Mouse (Mus musculus): ENCODE measurements around the gene Rec114. TPM values are rescaled to one million over a fixed set of nuclear protein-coding genes. Genes with fewer than 3 reads are reported as not detected.

Gene Rec114
- polyA plus RNA-seq, 1 experiment from 2014 or later = 1.3 TPM

DNA sequence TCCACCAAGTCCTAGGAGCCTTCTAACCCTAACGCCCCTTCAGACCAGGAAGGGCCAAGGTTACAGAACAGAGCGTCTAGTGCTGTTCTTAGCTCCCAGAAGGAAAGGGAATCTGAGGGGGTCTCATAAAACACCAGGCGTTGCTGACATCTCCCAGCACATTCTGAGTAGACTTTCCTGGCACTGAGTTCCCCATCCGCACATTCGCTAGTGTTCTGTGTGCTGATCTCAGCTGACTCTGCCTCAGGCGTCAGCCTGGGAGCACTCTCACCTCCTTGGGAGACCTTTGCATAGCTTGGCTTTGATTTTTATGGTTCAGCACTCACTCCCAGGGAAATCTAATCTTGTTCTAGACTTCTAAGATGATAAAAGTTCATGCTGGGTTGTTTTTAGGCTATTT, 68.4 kb downstream of the Rec114 start:
- H3K27me3 ChIP-seq = no peaks in the 10 kb centered on the region
- no peak overlapping the region for H3K27ac ChIP-seq
- H3K4me1 ChIP-seq (replicated peaks) = no peaks in the 10 kb centered on the region
- no peaks in the 10 kb centered on the region for H3K36me3 ChIP-seq
- no peak overlapping the region for H3K9ac ChIP-seq (replicated peaks)
- H3K9me3 ChIP-seq = no peaks in the 10 kb centered on the region; the same call in 1 of the 2 replicates
- ATAC-seq = no peak
- no peak overlapping the region for H3K4me3 ChIP-seq (replicated peaks)
- 79% methylated on average over 6 of the region's 6 CpGs for WGBS
- H3K4me2 ChIP-seq (replicated peaks) = no peak overlapping the region

DNA sequence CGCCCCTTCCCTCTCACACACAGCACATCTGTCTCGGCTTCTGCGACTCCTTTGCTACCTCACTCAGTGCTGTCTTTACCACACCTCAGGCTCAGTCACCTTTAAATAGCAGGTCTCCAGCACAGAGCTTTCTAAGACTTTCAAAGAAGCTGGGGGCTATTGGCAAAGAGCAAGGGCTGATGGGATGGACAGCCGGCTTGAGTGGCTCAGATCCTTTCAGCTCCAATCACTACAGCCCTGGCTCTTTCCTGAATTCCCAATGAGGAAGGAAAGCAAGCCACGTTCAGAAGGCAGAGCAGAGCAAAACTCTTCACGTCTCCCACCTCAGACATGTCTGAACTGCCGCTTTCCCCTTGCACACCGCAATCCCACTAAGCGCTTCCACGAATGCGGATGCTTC, 69.0 kb downstream of the Rec114 start:
- 72% methylated on average over 11 of the region's 11 CpGs for WGBS
- H3K4me3 ChIP-seq (replicated peaks) = no peak overlapping the region
- H3K36me3 ChIP-seq = no peaks in the 10 kb centered on the region

GRCm38 (mm10) chr9:58672474-58672873, 71.3 kb downstream of the Rec114 start:
- H3K4me2 ChIP-seq (replicated peaks) = no peak overlapping the region
- H3K27me3 ChIP-seq = no peaks in the 10 kb centered on the region
- no peak for ATAC-seq
- no peaks in the 10 kb centered on the region for H3K4me1 ChIP-seq (replicated peaks)
- H3K9ac ChIP-seq (replicated peaks) = no peak overlapping the region
- no peaks in the 10 kb centered on the region for H3K9me3 ChIP-seq
- no peaks in the 10 kb centered on the region for H3K36me3 ChIP-seq
- no peak overlapping the region for H3K27ac ChIP-seq
- 62% methylated on average over 4 of the region's 4 CpGs for WGBS
- no peak overlapping the region for H3K4me3 ChIP-seq (replicated peaks)

More for the DNA sequence above, 69.0 kb downstream of the Rec114 start:
- no peak overlapping the region for H3K4me2 ChIP-seq (replicated peaks)
- H3K9ac ChIP-seq (replicated peaks) = no peak overlapping the region
- no peak overlapping the region for H3K27ac ChIP-seq
- no peaks in the 10 kb centered on the region; the same call in 1 of the 2 replicates for H3K9me3 ChIP-seq
- no peaks in the 10 kb centered on the region for H3K4me1 ChIP-seq (replicated peaks)
- no peak for ATAC-seq
- H3K27me3 ChIP-seq = no peaks in the 10 kb centered on the region

GRCm38 (mm10) chr9:58669819-58670218, 73.9 kb downstream of the Rec114 start:
- Histone ChIP-seq H3K4me1 (replicated peaks) (no peaks in the 10 kb centered on the region), H3K9me3 (no peaks in the 10 kb centered on the region), H3K36me3 (peaks cover 2% of the 10 kb centered on the region; the same call in 1 of the 2 replicates), H3K27ac (no peak overlapping the region), H3K27me3 (no peaks in the 10 kb centered on the region), H3K9ac (replicated peaks) (no peak overlapping the region), H3K4me3 (replicated peaks) (no peak overlapping the region), H3K4me2 (replicated peaks) (no peak overlapping the region)
- WGBS = 94% methylated on average over 6 of the region's 6 CpGs
- no peak for ATAC-seq

DNA sequence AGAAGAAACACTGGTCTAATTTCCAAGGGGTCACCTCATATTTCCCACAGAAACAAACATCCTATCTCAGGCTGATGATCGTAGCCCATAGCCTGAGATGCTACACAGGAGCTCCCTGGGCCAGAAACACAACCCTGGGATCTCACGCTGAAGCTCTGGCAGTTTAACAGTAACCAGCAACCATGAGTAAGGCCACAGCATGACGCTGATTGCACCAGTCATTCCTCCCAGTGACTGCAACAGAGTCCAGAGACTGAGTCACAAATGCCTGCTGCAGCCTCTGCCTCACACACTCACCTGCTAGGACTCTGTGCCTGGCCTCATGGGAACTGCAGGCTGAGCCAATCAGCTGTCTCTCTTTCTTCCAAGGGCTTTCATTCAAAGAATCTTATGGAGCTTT, 74.7 kb downstream of the Rec114 start:
- no peaks in the 10 kb centered on the region for H3K4me1 ChIP-seq (replicated peaks)
- no peaks in the 10 kb centered on the region for H3K9me3 ChIP-seq
- 69% methylated on average over 3 of the region's 3 CpGs for WGBS
- no peak overlapping the region for H3K27ac ChIP-seq
- no peak overlapping the region for H3K9ac ChIP-seq (replicated peaks)
- no peak overlapping the region for H3K4me3 ChIP-seq (replicated peaks)
- H3K4me2 ChIP-seq (replicated peaks) = no peak overlapping the region
- no peak for ATAC-seq
- peaks cover 2% of the 10 kb centered on the region; the same call in 1 of the 2 replicates for H3K36me3 ChIP-seq
- no peaks in the 10 kb centered on the region for H3K27me3 ChIP-seq

DNA sequence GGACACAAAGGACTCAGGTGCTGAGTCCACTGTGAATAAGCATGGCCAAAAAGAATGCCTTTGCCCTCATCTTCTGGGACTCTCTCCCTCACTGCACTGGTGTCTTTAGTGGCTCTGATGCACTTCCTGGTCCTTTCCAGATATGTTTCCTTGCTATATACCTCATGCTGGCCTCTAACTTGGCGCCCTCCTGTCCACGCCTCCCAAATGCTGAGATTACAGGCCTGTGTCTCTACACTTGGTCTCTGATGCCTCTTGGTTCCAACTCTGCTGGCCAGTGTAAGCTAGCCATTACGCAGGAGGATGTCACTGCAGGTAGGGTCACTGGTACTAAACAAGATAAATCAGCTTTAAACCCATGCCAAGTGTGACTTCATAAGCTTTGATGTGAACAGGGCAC, 75.6 kb downstream of the Rec114 start:
- Histone ChIP-seq H3K4me2 (replicated peaks) (no peak overlapping the region), H3K9ac (replicated peaks) (no peak overlapping the region), H3K4me1 (replicated peaks) (no peaks in the 10 kb centered on the region), H3K27me3 (no peaks in the 10 kb centered on the region), H3K36me3 (peaks cover 2% of the 10 kb centered on the region; the same call in 1 of the 2 replicates), H3K4me3 (replicated peaks) (no peak overlapping the region), H3K27ac (no peak overlapping the region), H3K9me3 (no peaks in the 10 kb centered on the region)
- no peak for ATAC-seq
- 97% methylated on average over 3 of the region's 3 CpGs for WGBS

DNA sequence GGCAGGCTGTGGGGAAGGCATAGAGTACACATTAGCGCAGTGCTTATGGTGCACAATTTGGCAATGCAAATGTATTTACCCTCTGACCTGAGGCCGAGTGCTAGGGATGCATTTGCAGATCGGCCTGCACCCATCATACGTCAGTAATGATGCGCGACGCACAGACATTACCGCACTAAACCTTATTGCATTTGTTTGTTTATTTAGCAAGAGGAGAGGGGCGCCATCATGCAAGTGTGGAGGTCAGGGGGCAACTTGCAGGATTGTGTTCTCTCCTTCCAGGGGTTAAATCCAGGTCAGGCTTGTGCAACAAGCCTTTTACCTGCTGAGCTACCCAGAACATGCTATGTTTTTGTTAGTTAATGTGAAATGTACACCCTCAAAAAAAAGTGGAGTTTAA, 76.5 kb downstream of the Rec114 start:
- H3K9me3 ChIP-seq = no peaks in the 10 kb centered on the region
- H3K4me3 ChIP-seq (replicated peaks) = no peak overlapping the region
- no peaks in the 10 kb centered on the region for H3K27me3 ChIP-seq
- H3K36me3 ChIP-seq = peaks cover 7% of the 10 kb centered on the region
- no peak for ATAC-seq
- H3K27ac ChIP-seq = no peak overlapping the region
- 72% methylated on average over 9 of the region's 9 CpGs for WGBS
- no peaks in the 10 kb centered on the region for H3K4me1 ChIP-seq (replicated peaks)
- no peak overlapping the region for H3K9ac ChIP-seq (replicated peaks)
- no peak overlapping the region for H3K4me2 ChIP-seq (replicated peaks)

DNA sequence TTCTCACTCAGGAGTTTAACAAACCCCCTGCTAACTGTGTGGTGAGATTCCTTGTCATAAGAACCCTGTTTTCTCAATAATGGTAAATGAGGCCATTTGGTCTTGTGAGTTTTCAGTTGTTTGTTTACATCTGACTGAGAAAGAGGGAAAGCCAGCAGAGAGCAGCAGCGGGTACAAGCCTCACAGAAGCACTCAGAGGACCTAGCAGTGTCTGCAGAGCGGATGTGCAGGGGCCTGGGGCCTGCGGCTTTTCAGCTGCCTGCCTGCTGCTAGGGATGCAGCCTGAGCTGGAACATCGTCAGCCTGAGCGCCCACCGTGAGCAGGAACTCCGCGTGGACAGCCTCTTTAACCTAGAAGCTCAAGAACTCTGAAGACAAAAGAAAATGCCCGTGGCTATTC, 77.6 kb downstream of the Rec114 start:
- Histone ChIP-seq H3K9me3 (no peaks in the 10 kb centered on the region), H3K4me2 (replicated peaks) (no peak overlapping the region), H3K4me3 (replicated peaks) (no peak overlapping the region), H3K9ac (replicated peaks) (no peak overlapping the region; the same call in 1 of the 2 replicates), H3K36me3 (peaks cover 11% of the 10 kb centered on the region), H3K27ac (no peak overlapping the region; the same call in 1 of the 2 replicates), H3K4me1 (replicated peaks) (no peaks in the 10 kb centered on the region), H3K27me3 (no peaks in the 10 kb centered on the region)
- ATAC-seq = no peak
- WGBS = 54% methylated on average over 9 of the region's 9 CpGs

DNA sequence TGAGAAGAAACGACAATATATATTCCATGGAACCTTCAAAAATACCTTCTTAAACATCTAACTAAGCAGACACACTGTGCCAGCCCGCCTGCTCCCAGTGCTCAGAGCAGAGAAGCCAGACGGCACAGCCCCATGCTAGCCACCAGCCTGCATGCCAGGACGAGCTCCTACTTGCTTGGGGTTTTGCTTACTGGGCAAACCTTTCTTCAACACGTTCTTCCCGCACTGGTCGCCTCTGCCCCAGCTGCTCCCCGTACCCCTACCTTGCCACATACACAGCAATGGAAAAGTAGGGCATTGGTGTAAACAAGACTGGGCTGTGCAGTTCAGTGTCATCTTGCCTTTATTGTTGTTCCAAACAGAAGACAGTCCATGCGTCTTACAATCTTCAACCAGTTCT, 78.3 kb downstream of the Rec114 start:
- Histone ChIP-seq H3K4me1 (replicated peaks) (no peaks in the 10 kb centered on the region), H3K4me3 (replicated peaks) (no peak overlapping the region), H3K27ac (no peak overlapping the region), H3K27me3 (no peaks in the 10 kb centered on the region), H3K36me3 (peaks cover 11% of the 10 kb centered on the region), H3K9me3 (no peaks in the 10 kb centered on the region), H3K9ac (replicated peaks) (no peak overlapping the region), H3K4me2 (replicated peaks) (no peak overlapping the region)
- no peak for ATAC-seq
- 87% methylated on average over 9 of the region's 9 CpGs for WGBS

- H3K4me3 ChIP-seq (replicated peaks) = no peak overlapping the region
- H3K4me2 ChIP-seq (replicated peaks) = no peak overlapping the region
- no peaks in the 10 kb centered on the region for H3K9me3 ChIP-seq
- no peak overlapping the region for H3K27ac ChIP-seq
- no peak overlapping the region for H3K9ac ChIP-seq (replicated peaks)
- no peak for ATAC-seq
- H3K36me3 ChIP-seq = peaks cover 26% of the 10 kb centered on the region
- 87% methylated on average over 3 of the region's 3 CpGs for WGBS
- no peaks in the 10 kb centered on the region for H3K4me1 ChIP-seq (replicated peaks)
- no peaks in the 10 kb centered on the region for H3K27me3 ChIP-seq
These were observed 81.0 kb downstream of the Rec114 start for GRCm38 (mm10) chr9:58662791-58663190.

DNA sequence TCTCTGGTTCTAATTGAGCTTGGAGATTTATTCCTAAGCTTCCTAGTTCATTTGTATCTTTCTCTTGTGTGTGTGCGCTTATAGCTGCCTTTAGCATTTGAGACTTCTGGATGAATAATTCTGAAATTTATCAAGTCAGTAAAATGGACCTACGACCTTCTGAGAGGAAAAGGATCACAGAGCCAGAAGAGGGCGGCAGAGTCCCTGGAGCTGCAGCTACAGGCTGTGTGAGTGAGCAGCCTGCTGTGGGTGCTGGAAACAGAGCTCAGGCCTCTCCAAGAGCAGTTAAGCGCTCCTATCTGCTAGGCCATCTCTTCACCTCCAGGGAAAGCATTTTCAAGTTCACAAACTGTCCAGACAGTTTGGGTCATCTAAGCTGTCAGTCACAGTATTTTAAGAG, 81.8 kb downstream of the Rec114 start:
- no peak overlapping the region for H3K27ac ChIP-seq
- no peak overlapping the region for H3K9ac ChIP-seq (replicated peaks)
- no peak overlapping the region for H3K4me2 ChIP-seq (replicated peaks)
- no peak for ATAC-seq
- H3K4me3 ChIP-seq (replicated peaks) = no peak overlapping the region
- H3K27me3 ChIP-seq = no peaks in the 10 kb centered on the region
- H3K9me3 ChIP-seq = no peaks in the 10 kb centered on the region
- peaks cover 27% of the 10 kb centered on the region for H3K36me3 ChIP-seq
- no peaks in the 10 kb centered on the region for H3K4me1 ChIP-seq (replicated peaks)
- 89% methylated on average over 4 of the region's 4 CpGs for WGBS

DNA sequence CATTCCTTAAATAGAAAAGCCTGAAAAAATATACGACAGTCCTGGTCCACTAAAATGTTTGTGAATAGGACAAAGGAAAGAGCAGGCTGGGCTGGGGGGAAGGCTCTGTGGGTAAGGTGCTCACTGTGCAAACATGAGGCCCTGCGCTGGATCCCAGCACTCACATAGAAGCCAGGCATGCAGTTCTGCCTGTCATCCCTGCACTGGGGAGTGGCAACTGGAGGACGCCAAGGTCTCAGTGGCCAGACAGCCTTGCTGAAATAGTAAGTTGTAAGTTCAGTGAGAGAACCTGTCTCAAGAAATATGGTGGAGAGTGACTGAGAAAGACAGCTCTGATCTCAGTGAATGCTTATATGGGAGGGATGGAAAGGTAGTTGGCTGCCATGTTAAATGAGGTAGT, 83.1 kb downstream of the Rec114 start:
- WGBS = 91% methylated on average over 3 of the region's 3 CpGs
- H3K27ac ChIP-seq = no peak overlapping the region
- ATAC-seq = no peak
- H3K4me1 ChIP-seq (replicated peaks) = no peaks in the 10 kb centered on the region
- peaks cover 25% of the 10 kb centered on the region for H3K36me3 ChIP-seq
- H3K9ac ChIP-seq (replicated peaks) = no peak overlapping the region
- H3K9me3 ChIP-seq = no peaks in the 10 kb centered on the region
- H3K4me2 ChIP-seq (replicated peaks) = no peak overlapping the region
- H3K4me3 ChIP-seq (replicated peaks) = no peak overlapping the region
- H3K27me3 ChIP-seq = no peaks in the 10 kb centered on the region

DNA sequence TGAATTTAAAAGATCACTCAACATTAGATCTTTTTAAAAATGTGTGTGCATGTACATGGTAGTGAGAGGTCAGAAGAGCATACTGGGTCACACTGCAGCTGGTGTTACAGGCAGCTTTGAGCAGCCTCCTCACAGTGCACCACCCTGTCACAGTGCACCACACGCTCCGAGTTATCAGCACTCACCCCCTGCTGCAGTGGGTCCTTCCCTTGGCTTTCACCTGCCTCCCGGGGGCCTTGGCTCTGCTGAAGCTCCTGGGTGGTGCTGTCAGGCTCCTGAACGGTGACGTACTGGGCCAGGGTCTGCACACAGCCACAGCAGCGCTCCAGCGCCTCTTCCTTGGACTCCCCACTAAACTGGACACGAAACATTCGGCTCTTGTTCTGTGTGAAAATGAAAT, 83.8 kb downstream of the Rec114 start:
- Histone ChIP-seq H3K4me2 (replicated peaks) (no peak overlapping the region), H3K4me3 (replicated peaks) (no peak overlapping the region), H3K9ac (replicated peaks) (no peak overlapping the region), H3K27me3 (no peaks in the 10 kb centered on the region), H3K4me1 (replicated peaks) (no peaks in the 10 kb centered on the region), H3K27ac (no peak overlapping the region), H3K36me3 (peaks cover 25% of the 10 kb centered on the region), H3K9me3 (no peaks in the 10 kb centered on the region)
- no peak for ATAC-seq
- WGBS = 86% methylated on average over 9 of the region's 9 CpGs
